Mouse (Mus musculus) right cerebral cortex, postnatal 14 days (tissue): ENCODE data around the gene Exoc4.

Experiments
- DNase-seq: peaks from one replicate; pipeline ENCODE4 v3.0.0; 2022

Exoc4 gene

DNA sequence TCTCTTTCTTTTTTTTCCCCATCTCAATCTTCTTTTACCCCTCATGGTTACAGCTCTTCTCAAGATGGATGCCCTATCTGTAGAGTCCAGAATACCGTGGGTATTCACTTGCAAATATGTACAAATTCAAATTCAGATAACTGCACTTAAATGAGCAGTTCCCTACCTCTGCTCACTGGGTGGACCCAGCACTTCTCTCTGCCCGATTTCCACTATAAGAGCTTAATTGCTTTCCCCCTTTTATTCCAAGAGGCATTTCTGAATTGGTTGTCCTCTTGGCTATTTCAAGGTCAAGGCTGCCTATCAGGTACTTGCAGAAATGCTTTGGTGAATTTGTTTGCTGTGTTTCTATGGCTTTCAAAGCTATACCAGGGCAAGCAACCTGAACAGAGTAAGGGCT is 521.1 kb downstream of the Exoc4 start:
- DNase-seq = no peak

DNA sequence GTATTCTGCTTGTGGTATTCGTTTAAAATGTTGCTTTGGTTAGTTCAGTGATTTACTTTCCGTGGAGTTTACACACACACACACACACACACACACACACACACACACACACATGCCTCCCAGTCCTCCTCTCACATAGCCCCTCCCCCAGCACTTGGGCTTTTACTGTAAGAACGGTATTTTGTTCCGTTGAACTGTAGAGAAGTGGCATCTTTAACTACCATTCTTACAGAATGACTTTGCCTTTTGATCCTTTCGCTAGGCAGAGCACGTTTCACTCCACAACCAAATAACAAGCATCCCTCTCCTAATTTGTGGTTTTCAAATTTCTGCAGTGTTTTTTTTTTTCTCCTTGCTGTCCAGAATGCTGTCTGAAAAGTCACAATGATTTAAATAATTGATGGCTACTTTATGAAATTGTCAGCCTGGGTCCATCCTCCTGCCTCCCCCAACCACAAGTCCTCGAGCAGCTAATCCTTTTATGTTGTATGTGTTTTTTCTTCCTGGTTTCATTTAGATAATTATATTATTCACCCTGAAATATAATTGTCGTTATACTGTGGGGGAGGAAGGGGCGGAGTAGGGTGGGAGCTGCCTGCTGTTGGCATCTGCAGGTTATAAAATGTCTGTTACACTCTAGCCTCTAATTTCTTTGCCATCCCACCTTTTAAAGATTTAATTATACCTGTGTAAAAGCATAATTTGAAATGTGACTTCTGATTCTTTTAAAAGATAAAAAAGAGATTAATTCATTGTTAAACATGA is 523.8 kb downstream of the Exoc4 start:
- no peak for DNase-seq

DNA sequence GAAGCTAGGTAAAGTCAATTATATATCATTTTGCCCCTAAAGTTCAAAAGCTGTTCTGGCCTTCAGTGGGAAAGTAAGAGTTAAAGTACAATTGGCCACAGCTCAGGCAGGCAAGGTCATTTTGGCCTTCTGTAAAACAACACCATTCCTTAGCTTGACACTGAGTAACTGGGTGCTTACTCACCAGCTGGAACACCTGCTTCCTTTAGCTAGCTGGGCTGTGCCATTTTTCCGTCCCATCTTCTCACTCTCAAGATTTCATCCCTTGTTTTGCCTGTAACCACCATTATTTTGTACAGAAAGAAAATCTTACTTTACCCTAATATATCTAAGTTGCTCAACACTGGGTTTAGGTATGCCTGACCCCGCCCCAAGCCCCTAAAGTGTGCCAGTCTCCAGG is 543.7 kb downstream of the Exoc4 start:
- DNase-seq = no peak

DNA sequence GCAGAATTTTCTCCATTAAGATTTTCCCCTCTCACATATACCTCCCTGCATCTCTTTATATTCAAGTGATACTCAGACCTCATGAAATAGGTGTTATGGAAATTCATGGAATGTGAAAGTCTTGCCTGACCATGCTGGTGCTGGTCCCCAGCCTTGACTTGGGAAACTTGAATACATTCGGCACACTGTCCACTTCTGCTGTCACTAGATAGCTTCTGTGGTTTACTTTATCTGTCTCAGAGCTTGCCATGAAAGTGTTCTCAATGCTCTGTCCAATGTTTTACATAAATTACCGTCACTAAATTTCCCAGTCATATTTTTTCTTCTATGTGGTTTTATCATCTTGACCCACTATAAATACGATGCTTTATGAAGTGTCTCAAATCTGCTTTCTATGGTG is 552.4 kb downstream of the Exoc4 start:
- DNase-seq = no peak

DNA sequence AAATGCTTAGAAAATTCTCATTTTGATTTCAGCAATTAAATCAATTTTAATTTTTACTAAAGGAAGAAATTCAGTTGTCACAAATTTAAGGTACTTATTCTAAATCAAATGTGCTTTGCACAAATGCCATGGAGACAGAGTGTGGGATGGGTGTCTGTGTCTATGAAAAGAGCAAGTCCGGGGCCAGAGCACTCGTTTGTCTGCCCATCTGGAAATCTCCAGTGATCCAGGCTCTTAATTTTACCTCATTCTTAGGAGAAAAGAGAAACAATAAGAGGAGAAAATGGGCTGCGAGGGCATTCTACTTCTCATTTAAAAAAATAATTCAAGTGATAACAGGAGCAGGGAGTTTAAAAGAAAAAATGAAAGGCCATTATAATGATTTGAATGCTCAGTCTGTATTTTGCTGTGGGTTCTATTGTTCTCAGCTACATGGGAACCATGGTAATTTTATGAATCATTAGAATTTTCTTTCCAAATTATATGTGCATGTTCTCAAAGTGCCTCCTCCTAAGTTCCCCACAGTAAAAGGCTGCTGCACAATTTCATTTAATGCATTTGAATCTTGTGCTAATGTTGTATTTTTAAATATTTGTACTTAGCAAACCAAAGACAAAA is 554.7 kb downstream of the Exoc4 start:
- no peak for DNase-seq

DNA sequence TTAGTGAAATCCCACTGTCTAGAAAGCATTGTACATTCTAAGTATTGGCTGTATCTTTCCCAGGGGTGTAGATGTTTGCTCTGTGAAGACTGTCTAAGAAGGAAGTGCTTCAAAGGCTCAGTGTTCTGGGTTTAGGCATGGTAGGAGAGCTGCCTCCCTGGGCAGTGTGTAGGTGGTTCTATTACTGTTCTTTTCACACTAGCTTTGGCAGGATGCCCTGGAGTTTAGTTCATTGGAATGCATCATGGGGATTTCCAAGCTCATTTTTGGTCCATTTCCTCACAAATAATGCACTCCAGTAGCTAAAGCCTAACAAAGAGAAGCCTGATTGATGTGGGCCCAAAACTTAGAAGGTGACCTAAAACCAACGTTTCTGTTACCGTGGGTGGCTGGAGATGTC is 555.9 kb downstream of the Exoc4 start:
- DNase-seq = peak; percentile 73

DNA sequence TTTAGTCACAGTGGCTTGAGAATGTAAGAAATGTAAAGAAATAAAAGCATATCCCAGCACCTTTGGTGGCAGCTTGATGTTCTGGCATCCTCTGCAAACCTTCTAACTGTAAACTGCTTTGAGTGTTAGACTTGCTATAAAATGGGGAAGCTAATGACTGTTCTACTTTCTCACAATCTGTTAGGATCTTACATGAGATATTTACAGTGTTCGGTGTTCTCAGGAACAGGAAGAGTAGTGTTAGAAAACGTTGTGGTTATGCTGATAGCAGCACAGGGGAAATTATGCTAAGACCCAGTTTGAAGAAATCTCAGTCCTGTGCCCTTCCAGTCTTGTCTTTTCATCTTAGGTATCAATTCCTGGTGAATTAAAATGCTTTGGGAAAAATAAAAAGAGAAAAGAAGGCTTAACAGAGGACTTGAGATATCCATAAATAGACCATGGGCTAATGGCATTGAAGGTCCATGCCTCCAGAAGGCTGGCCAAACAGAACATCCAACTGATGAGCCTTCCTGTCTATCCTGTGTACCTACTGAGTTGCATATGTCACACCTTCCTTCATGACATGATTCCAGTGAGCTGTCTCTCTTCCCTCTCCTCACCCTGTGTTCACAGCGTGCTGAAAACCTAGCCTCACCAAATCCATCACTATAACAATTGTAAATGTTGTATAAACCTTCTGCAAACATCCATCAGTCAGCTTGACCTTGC is 557.3 kb downstream of the Exoc4 start:
- no peak for DNase-seq

DNA sequence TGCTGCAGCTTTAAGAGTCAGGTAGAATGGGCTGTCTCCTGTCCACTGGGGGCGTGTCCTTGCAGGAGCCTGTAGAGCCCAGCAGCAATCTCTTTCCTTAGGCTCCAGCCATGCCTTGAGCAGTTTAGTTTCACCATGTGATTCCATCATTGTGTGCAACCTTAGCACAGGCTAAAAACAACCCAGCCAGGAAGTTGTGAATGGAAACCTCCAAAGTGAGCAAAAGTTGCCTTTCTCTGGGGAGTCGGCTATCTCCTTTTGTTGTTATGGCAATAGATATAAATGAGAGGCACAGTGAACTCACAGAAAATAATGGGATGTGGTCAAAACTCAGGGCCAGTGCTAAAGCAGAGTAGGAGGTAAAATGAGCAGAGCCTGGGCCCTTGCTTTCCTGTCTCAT is 565.5 kb downstream of the Exoc4 start:
- no peak for DNase-seq

DNA sequence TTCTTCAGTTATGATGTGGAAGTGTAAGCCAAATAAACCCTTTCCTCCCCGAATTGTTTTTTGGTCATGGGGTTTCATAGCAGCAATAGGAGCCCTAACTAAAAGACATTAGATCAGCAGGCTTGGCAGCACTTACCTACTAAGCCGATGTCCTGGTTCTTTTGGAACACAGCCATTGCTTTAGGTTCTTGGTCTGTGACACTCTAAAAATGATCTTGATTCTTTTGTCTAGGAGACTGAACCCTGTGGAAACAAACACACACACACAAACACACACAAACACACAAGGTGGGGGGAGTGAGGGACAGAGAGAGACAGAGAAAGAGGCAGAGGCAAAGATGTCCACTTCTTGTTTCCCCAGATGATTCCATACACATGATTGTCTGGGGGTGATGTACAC is 574.3 kb downstream of the Exoc4 start:
- DNase-seq = no peak

DNA sequence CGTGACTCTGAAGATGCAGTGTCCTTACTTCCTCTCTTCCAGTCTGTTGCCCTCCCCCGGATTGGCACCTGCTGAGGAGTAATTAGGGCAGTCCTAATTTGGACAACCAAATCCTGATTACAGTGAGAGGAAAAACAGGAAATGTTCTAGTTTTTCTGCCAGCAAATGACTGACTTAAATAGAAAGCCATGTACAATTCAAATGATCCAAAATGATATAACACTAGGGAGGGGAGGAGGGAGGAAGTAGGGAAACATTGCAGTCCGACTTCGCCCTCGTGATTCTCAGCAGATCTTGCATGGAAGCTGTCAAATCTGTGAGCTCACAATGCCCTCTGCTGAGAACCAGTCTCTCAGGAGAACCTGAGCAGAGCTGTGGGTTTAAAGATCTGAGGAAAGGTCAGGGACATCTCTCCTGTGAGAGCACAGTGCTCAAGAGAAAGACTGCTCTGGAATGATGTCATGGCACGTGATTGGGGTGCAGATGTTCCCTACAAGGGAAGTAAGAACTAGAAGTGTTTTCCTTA is 575.0 kb downstream of the Exoc4 start:
- DNase-seq = peak; percentile 23

DNA sequence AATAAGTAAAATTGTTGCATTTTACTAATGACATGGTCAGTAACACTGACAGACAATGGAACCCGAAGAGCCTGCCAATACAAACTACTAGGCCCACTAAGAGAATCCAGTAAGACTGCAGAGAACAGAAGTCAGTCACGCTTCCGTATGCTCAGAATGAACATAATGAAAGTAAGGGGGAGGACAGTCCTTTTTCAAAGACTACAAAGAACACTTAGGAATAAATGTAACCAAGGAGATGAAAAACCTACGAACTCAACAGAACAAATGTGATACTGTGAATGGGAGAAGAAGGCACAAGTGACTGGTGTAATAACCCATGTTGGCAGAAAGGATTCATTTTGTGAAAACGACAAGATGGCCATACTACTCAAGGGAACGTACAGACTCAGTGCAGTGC is 579.6 kb downstream of the Exoc4 start:
- no peak for DNase-seq

DNA sequence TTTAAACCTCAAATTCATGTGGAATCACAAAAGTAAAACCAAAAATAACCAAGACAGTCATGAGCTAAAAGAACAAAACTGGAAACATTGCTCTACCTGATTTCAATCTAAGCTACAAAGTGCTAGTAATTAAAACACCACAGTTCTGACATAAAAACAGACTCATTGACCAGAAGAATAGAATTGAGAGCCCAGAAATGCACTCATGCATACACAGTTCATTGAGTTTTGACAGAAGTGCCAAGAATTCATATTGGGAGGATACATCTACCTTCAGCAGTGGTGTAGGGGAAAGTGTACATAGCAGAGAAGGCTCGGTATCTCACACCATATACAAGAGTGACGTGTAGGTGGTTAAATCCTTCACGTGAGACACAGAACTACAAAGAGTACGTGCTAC is 580.4 kb downstream of the Exoc4 start:
- no peak for DNase-seq

DNA sequence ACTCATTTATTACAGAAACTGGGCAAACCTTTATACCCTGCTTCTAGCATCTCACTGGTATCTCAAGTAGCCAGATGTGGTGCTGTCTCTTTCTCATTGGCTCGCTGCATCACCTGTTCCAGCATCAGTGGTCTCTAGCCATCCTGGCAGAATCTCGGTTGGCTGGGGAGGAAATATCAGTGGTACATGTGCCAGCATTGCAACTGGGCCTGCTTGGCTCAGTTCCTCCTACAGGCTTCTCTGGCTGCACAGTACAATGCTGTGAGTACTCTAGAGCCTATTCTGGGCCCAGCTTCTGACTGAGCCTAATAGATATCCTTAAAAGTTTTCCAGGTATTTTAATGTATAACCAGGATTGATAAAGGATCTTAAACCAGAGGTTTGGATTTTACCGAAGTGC is 582.4 kb downstream of the Exoc4 start:
- DNase-seq = no peak

DNA sequence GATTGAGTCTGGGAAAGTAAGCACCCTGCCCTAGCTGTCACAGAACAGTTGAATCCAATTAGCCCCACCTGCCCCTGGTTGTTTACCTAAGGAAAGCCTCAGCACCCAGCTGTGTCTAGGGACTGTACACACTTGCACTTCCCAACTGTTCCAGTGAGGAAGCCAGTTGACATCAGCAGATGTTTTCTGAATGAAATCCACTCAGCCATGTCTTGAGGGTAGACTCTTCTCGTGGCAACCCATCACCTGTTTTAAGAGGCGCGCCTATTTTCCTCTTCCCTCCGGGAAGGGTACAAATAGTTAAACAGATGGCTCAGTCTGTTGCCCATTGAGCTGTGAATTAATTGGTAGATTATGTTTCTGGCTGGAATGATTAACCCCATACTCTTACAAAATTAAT is 584.1 kb downstream of the Exoc4 start:
- DNase-seq = no peak

DNA sequence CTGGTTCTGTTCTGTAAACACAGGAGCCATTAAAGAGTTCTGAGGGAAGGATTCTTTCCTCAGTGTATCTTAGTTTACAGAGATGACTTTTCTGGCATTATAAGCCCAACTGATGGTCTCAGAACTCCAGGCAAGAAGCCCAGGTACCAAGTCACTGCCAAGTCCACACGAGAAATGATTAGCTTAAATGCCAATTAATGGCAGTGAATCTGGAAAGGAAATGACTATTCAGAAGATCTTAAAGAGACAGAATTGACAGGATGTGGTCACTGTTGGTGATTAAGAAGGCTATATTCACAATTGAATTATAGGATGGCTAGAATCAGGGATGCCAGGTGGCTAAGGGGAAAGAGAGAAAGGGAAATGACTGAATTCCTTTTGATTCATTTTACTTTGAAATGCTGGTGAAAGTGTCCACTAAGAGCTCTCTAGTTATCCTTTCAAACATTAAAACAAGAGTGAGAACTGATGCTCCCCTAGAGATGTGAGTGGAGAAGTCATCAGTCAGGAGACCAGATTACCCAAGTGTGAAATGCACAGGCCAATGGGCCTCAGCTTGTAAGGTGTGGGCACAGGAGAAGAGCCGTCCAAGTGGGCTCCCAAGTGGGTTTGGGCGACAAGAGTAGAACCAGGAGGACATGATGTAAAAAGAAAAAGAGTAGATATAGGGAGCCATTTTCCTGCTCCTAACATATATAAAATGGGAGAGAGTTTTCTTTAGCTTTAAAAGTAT is 587.3 kb downstream of the Exoc4 start:
- no peak for DNase-seq

DNA sequence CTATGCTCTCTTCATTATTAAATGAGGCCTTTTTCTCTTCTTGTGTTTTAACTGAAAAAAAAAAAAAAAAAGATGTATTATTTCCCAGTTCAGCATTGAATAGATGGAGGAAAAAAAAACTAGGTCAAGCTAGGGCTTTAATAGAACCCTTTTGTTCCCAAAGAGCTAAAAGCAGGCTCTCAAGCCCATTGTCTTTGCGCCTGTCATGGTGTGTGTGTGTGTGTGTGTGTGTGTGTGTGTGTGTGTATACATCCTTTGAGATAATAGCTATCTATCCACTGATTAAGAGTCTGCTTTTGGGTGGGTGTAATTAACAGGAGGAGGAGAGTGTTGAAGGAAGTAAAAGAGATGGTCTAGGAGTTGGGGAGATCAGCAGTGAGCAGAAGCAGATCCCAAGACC is 594.0 kb downstream of the Exoc4 start:
- DNase-seq = no peak

DNA sequence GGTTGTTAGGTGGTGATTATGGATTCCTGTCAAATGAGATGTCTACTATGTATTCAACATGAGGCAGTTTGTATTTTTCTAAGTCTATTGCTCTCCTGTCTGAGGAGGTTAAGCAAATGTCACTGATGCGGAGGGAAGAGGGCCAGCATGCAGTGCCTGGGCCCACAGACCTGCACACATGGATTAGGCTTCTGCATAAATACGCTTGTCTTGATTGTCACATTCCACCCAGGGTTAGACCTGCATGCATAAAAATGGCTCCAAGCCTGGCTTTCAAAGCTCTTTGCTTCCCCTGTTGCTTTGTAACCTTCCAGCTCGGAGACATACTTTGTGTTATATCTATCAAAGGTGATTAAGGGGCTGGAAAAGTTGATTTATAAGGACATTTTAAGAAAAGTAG is 610.2 kb downstream of the Exoc4 start:
- no peak for DNase-seq

DNA sequence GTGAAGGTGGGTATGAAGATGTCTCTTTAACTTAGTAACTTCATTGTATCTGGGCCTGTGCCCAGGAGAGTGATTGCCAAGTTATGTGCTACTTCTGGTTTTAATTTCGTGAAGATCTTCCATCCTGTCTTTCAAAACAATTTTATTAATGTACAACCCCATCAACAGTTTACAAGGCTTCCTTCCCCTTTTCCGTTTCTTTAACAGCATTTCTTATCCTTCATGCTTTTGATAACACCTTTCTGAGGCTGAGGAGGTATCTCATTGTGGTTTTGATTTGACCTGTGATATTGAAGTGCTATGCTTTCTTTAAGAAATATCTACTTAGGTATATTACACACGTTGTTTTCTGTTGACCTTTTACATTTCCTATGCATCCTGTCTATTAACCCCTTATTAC is 616.9 kb downstream of the Exoc4 start:
- DNase-seq = no peak

DNA sequence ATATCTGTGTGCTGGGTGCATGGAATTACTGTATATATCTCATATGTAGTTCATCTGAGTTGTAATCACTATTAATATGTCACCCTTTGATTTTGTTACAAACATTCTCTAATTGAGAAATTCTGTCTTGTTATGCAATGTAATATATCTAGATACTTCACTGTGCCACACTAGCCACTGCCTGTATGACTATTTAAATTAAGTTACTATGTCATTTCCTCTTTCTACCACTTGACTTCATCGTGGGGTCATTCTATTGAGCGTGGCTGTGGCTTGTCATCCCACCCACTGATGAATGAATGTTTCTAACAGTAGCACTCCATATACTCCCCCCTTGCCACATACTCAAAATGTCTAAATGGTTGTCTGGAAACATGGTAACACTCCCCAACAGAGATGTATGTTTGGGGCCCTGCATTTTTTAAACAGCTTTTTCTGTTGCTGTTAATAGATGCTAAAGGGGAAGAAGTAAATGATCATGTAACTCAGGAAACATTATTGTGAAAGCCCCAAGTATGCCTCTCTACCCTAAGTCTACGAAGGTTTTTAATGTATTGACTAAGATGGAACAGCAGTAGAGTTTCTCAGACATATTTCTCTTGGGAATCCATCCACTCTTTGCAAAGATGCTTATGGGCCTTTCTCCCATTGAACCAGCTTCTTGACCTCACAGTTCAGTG is 618.2 kb downstream of the Exoc4 start:
- no peak for DNase-seq

DNA sequence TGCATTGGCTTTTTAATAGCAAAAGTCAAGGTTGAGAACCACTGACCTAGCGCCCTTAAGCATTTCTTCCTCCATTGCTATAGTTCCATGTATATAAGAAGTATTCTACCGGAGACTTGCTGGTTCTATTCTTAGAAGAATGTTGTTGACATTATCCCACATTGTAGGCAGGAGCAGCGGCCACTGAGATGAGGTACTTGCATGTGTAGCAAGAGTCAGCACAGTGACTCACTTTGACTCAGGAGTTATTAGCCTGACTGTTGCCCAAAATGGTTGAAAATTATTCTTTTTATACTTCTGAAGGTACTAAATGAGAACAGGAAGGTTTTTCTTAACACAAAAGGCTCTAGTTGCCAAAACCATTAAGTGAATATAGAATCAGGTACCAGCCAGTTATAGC is 620.4 kb downstream of the Exoc4 start:
- no peak for DNase-seq

DNA sequence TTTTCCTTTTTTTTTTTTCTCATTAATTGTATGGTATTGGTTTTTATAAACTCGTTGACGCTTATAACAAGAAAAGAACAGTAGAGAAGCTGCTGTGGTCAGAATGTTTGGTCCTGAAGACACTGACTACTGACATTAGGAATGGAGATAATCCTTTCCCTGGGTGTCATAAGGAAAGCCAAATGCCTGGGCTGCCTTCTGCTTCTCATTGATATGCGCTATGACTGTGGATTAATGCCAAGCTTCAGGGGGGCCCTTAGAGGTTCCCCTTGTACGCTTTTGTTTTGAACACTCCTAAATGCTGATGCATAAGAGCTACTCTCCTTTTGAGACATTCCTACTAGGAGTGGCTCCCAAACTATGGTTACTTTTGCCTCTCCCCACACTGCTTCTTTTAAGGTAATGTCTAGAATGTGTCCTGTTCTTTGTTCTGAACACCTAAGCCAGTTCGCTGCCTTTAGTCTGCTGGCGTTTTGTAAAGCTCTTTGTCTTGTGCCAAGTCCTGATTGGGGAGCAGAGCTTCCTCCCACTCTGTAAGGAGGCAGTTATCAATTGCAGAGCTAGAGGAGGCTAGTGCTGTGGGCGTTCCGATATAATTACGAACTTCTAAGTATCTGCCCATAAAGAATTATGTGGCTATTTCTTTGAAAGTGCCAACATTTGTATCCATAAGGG is 621.7 kb downstream of the Exoc4 start:
- no peak for DNase-seq

DNA sequence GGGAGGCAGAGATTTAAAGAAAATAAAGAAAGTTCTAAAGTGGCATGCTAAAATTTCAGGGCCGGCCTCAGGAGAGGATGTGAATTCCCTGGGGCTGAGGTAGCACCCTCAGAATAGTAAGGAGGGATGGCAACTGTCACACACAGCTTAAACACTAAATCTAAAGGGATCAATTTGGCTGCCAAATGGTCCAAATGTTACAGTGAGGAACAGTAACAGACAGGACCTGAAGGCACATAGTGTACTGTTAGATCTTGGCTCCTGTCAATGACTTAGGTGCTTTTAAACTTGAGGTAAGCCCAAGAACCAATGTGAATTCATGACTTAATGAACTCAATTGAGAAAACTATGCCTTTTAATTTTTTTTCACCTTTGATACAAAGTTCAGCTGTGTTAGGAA is 622.4 kb downstream of the Exoc4 start:
- no peak for DNase-seq
